Mouse (Mus musculus) ES-E14 (cell line): ENCODE measurements around the gene Cdkl1.

ENCODE experiments used
- HCFC1 ChIP-seq: IDR thresholded peaks from 2 replicates; pipeline ENCODE4 v1.6.1; 2012; ENCODE audit warnings: low read length, inconsistent platforms, borderline replicate concordance; ENCODE audit not compliant: insufficient read depth
- MAFK ChIP-seq: IDR thresholded peaks from 2 replicates; pipeline ENCODE4 v1.6.1; 2014; ENCODE audit warnings: mild to moderate bottlenecking, low read depth, low read length, inconsistent platforms; ENCODE audit not compliant: insufficient read depth
- ZNF384 ChIP-seq: IDR thresholded peaks from 2 replicates; pipeline ENCODE4 v1.6.1; 2012; ENCODE audit warnings: low read depth, low read length, inconsistent platforms

DNA sequence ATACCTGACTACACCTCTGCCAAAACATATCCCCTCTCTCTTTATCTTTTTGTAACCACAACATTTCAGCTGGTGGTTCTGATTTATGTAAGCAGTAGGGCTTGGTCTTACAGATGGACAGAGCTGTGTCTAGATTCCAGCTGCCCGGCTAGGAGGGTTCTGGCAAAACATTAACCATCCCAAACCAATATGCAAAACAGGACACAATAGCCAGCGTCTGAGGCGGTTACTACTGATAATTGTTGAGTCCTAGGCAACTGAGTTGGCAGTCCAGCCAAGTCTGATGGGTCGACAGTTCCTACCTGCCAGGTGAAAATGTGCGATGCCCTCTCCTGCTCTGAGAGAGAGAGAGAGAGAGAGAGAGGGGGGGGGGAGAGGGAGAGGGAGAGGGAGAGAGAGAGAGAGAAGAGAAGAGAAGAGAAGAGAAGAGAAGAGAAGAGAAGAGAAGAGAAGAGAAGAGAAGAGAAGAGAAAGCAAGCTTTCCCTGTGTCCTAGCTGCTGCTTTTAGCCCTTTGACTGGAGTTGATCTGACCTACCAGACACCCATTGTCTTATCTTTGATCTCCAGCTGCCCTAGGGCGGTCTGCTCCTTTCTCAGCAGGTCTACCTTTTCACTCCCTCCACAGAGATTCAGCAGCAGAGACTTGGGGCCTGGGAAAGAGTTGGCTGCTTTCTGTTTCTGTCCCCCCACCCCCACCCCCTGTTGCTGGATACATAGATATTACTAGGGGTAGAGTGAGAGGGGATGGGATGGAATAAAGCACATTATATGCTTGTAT, 7.6 kb downstream of the Cdkl1 start:
- no peak for TF ChIP-seq HCFC1
- no peak for TF ChIP-seq MAFK
- no peak for TF ChIP-seq ZNF384
